Mouse (Mus musculus) kidney, adult 2 months (tissue): ENCODE data around the gene Ssna1. TPM values are rescaled to one million over a fixed set of nuclear protein-coding genes. Genes with fewer than 3 reads are reported as not detected.

Experiments
- DNase-seq: peaks from one replicate; pipeline ENCODE4 v3.0.0; 2021
- H3K27ac ChIP-seq: fragments of 200-500 bp; 2 replicates; pipeline ENCODE4 v1.5.1; 2012; ENCODE audit warnings: low read depth, low read length, control low read depth, inconsistent platforms; ENCODE audit not compliant: insufficient read depth
- H3K27me3 ChIP-seq: fragments of 200-500 bp; replicated peaks from 2 replicates; pipeline ENCODE4 v1.6.1; 2012; ENCODE audit warnings: mild to moderate bottlenecking, moderate library complexity, low read length, inconsistent platforms; ENCODE audit not compliant: control insufficient read depth, insufficient read depth
- H3K36me3 ChIP-seq: fragments of 200-500 bp; 2 replicates; pipeline ENCODE4 v1.6.1; 2012; ENCODE audit warnings: mild to moderate bottlenecking, moderate library complexity, low read length, inconsistent platforms; ENCODE audit not compliant: control insufficient read depth, insufficient read depth
- H3K4me1 ChIP-seq: fragments of 200-500 bp; 2 replicates; pipeline ENCODE4 v1.6.1; 2011; ENCODE audit warnings: low read length; ENCODE audit not compliant: control insufficient read depth, insufficient read depth
- H3K4me3 ChIP-seq: fragments of 200-500 bp; 2 replicates; pipeline ENCODE4 v1.5.1; 2011; ENCODE audit warnings: mild to moderate bottlenecking, low read depth, low read length, control low read depth; ENCODE audit not compliant: insufficient read depth
- CTCF ChIP-seq: fragments of 200-500 bp; conservative IDR thresholded peaks from 2 replicates; pipeline ENCODE4 v1.5.1; 2011; ENCODE audit warnings: low read depth, mild to moderate bottlenecking, control low read depth, low read length, moderate library complexity, mixed read lengths; ENCODE audit not compliant: insufficient read depth, insufficient read length
- POLR2A ChIP-seq: fragments of 200-500 bp; IDR thresholded peaks from one replicate; pipeline ENCODE4 v1.6.1; 2011; ENCODE audit warnings: low read depth, low read length, control low read depth
- WGBS: fragments of 180-500 bp; shearing (Covaris S2); methylation state at CpG from one replicate; pipeline ENCODE4 v1.1.7; 2018; 5-methylcytosine and 5-hydroxymethylcytosine counted together
- polyA plus RNA-seq: library from polyadenylated mRNA; depleted of rRNA; stranded (reverse); fragments of >200 nt; gene quantifications from 2 replicates; pipeline ENCODE4 v1.2.3, GENCODE M21; 2012

Ssna1 gene
- polyA plus RNA-seq, 1 experiment, result 48.8 TPM

DNA sequence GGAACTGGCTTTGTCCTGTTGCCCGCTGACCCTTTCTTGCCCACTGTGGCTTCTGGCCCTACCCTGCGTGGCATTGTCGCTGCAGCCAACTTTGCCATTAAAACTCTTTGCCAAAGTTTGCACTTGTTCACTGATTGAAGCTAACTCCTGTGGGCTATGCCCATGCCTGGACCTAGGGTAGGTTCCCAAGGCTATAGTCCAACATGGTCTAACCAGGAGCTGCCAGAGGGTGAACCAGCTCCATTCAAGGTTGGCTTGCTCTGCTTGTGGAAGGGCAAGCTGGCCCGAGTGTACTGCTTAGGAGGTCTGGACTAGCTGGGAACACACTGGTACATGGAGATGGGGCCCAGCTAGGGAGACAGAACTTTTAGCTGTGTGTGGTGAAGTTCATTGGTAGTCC is 28.1 kb downstream of the Ssna1 start:
- TF ChIP-seq CTCF, result no peak
- TF ChIP-seq POLR2A, result no peak
- Histone ChIP-seq H3K4me3 (no peak overlapping the region), H3K27me3 (no peaks in the 10 kb centered on the region), H3K4me1 (peaks cover 10% of the 10 kb centered on the region; the same call in 1 of the 2 replicates), H3K36me3 (no peaks in the 10 kb centered on the region), H3K27ac (no peak overlapping the region)
- DNase-seq, result peak; percentile 59
- WGBS, result 86% methylated on average over 4 of the region's 4 CpGs

DNA sequence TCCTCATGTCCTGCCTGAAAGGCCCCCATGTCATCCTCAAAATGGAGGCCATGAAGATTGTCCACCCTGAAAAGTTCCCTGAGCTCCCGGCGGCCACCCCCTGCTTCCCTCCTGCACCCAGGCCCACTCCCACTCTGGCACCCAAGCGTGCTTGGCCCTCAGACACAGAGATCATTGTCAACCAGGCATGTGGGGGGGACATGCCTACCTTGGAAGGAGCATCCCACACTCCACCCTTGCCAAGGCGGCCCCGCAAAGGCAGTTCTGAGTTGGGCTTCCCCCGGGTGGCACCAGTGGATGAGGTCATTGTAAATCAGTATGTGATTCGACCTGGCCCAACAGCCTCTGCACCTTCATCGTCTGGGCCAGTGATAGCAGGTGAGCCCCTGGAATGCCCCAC is 28.9 kb downstream of the Ssna1 start:
- Histone ChIP-seq H3K4me1 (peaks cover 10% of the 10 kb centered on the region; the same call in 1 of the 2 replicates), H3K27ac (no peak overlapping the region), H3K27me3 (no peaks in the 10 kb centered on the region), H3K4me3 (no peak overlapping the region), H3K36me3 (no peaks in the 10 kb centered on the region)
- TF ChIP-seq CTCF, result no peak
- no peak for TF ChIP-seq POLR2A
- WGBS, result 82% methylated on average over 8 of the region's 8 CpGs
- DNase-seq, result no peak

DNA sequence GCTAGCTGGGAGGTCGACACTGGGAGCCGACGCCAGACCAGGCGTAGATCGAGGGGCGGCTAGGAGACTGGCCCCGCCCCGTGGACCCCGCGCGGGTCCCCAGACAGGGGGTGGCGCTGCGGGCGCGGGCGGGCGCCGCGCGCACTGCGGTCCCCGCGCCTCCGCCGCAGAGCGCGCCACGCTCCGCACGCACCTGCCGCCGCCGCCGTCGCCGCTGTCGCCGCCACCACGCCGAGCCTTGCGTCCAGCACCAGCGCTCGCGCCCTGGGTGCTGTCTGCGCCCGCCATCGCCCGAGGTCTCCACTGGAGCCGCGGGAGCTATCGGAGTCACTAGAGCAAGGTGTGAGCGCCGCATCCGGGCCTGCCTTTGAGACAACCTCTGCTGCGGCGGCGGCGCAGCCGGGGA is 30.1 kb downstream of the Ssna1 start, which contains the start of the genes Rnf208 and Cysrt1:
TSS of gene Rnf208 (plus strand) at position 155 of the 406 bp plus-strand sequence.
TSS of gene Cysrt1 (minus strand) at position 352 of the 406 bp plus-strand sequence.
- Histone ChIP-seq H3K27me3 (no peaks in the 10 kb centered on the region), H3K36me3 (no peaks in the 10 kb centered on the region), H3K4me1 (peaks cover 14% of the 10 kb centered on the region; the same call in 1 of the 2 replicates), H3K4me3 (peak within 1 kb of the TSS; percentile 59), H3K27ac (peak within 1 kb of the TSS; percentile 32; the same call in 1 of the 2 replicates)
- DNase-seq, result no peak
- under 1% methylated on average over 41 of the region's 59 CpGs for WGBS
- TF ChIP-seq CTCF (no peak), POLR2A (no peak)

DNA sequence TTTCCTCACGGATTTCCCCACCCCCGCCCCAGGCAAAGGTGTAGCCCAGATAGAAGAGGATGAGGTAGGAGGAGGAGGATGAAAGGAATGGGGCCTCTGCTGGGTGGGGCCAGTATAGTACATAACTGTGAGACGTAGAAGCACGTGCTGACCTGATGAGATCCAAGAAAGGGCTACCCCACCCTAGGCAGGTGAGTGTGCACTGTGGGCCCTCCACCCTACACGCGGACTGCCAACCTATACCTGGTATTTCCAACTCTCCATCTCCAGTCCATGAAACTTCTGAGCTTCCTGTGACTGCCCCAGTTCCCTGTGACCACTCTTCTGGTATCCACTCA is 30.8 kb downstream of the Ssna1 start:
- WGBS, result 10% methylated on average over 6 of the region's 6 CpGs
- Histone ChIP-seq H3K27ac (no peak overlapping the region; the same call in 1 of the 2 replicates), H3K27me3 (no peaks in the 10 kb centered on the region), H3K4me3 (no peak overlapping the region; the same call in 1 of the 2 replicates), H3K36me3 (no peaks in the 10 kb centered on the region), H3K4me1 (peaks cover 14% of the 10 kb centered on the region; the same call in 1 of the 2 replicates)
- TF ChIP-seq CTCF, result no peak
- TF ChIP-seq POLR2A, result no peak
- DNase-seq, result no peak

DNA sequence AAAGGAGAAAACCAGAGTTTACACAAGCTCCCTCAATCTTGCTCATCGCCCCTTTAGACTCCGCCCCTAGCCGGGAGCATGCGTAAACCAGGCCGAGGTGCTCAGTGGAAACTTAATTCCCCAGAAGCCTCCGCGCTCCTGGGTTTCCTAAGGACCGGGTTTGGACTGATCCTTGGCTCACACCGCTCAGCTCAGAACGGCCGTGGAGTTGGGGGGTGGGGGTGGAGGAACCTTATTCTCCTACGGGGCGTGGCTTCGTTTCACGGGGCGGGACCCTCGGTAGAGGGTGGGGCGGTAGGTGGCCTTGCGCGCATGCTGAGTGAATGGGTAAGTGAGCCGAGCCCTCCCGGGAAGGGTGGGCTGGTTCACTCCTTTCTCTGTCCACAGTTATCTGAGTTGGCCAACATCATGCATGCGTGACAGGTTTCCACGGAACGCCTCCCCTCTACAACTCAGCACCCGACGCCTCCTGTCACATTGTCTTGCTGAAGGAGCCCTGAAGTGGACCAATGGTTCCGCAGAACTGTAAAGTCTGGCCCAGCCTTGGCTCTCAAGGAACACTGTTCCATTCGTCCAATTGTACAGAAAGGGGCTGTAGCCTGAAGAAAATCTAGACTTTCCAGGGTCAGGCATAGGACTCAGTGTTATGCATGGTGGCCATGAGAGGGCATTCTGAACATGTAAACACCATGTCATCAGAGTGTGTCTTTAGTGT is 31.4 kb downstream of the Ssna1 start:
- Histone ChIP-seq H3K4me1 (peaks cover 17% of the 10 kb centered on the region), H3K27ac (peak overlapping the region; percentile 61; the same call in 1 of the 2 replicates), H3K36me3 (no peaks in the 10 kb centered on the region), H3K27me3 (no peaks in the 10 kb centered on the region), H3K4me3 (peak overlapping the region; percentile 43)
- WGBS, result 2% methylated on average over 29 of the region's 29 CpGs
- peak; percentile 92 for DNase-seq
- TF ChIP-seq POLR2A, result no peak
- TF ChIP-seq CTCF, result no peak

DNA sequence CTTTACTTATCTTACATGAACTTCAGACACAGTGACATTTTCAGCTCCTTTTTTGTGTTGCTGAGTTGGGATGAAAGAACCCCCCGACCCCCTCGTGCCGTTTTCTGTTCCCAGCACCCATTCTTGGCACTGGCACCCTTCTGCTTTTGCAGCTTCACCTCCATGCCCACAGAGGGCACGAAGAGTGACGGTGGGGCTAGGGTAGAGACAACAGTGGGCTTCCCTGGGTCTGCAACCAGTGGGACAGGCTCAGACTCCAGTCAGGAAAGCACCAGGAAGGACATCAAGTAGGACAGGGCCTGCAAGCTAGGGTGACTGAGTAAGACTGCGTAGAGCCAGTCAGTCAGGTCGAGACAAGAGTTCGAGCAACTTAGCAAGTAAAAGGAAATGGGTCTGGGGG is 31.9 kb downstream of the Ssna1 start:
- peak overlapping the region; percentile 43; the same call in 1 of the 2 replicates for H3K4me3 ChIP-seq

DNA sequence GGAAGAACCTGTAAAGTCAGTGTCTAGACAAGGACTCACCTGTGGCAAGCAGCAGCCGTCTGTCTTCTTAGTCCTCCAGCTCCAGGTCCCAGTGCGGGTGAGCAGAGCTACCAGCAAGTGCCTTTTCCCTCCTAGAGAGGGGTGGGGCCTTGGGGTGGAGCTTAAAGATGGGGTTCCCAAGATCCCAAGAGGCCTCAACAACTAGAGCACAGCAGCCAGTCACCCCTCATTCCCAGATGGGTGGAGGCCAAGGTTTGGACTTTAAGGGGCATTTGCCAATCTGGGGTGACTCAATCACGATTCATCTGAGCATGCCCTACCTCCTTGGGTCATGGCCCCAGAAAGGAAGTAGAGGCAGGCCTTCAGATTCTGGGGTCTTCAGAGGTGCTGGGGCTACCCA is 32.5 kb downstream of the Ssna1 start:
- Histone ChIP-seq H3K4me3 (no peak overlapping the region), H3K36me3 (no peaks in the 10 kb centered on the region), H3K4me1 (peaks cover 22% of the 10 kb centered on the region), H3K27me3 (no peaks in the 10 kb centered on the region), H3K27ac (no peak overlapping the region)
- TF ChIP-seq POLR2A (no peak), CTCF (no peak)
- no peak for DNase-seq
- 81% methylated on average over 3 of the region's 3 CpGs for WGBS

More for the DNA sequence above, 31.9 kb downstream of the Ssna1 start:
- H3K27ac ChIP-seq, result peak overlapping the region; percentile 61; the same call in 1 of the 2 replicates
- TF ChIP-seq POLR2A (no peak), CTCF (no peak)
- peaks cover 22% of the 10 kb centered on the region for H3K4me1 ChIP-seq
- H3K36me3 ChIP-seq, result no peaks in the 10 kb centered on the region
- no peaks in the 10 kb centered on the region for H3K27me3 ChIP-seq
- DNase-seq, result no peak
- WGBS, result 60% methylated on average over 8 of the region's 8 CpGs
